Mouse (Mus musculus) retina, postnatal 1 day (tissue): ENCODE data around the gene Tbx4.
A peak's percentile ranks its signal among the peaks of the same experiment; 100 is the strongest.

Experiments
- DNase-seq: peaks from one replicate; pipeline ENCODE4 v3.0.0-alpha.2; 2012

Tbx4 gene

GRCm38 (mm10) chr11:85910133-85910532 is 23.9 kb downstream of the Tbx4 start:
- peak; percentile 28 for DNase-seq

GRCm38 (mm10) chr11:85913506-85913905 is 27.3 kb downstream of the Tbx4 start:
- no peak for DNase-seq

DNA sequence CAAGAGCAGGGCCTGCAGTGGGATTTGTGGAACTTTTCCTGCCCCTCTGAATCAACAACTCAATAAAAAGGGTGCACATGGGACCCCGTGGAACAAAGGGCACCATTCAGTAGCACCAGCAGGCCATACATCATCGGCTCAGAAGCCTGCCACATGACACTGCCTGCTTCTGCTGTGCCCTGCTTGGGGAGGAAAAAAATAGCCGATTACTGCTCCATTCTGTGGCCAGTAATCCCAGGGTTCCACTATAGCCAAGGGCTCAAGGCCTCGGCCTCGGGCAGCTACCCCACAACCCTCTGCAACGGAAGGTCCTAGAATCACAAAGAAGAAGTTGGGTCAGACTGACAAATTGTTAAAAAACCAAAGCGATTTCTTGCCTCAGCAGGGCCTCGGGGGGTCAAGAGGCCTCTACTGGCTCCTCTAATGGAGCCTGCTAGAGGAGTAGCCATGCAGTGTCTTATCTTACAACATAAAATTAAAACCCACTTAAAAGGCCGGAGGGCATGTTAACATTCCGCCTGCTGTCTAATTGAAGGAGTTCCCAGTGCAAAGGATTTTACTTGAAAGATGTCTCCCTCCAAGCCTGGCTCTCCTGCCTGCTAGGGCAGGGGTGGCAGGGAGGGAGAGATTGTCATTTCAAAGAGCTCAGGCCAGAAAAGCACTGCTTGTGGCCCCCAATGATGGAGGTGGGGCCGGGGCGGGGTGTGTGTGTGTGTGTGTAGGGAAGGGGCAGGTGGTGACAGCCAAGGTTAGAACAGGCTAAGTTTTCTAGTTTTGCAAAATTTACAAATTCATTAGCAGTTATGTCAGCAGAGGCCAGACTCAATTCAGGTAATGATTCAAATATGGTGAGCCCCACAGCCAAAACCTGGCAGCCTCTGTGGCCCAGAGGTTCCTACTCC is 31.1 kb downstream of the Tbx4 start:
- peak; percentile 55 for DNase-seq

DNA sequence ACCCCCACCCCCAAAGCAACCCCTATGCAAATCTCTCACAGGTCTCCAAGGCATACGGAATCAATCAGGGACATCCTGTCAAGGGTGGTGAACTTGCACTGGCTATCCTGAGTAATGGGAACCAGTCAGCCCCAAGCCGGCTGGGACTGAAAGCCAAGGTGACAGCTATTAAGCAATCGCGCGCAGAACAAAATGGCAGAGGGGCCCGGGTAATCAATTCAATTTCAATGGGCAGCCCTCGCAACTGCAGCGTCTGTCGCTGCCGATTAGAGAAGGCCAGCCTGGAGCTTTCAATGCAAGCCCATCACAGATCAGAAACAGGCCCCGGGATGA is 31.7 kb downstream of the Tbx4 start:
- peak; percentile 49 for DNase-seq

DNA sequence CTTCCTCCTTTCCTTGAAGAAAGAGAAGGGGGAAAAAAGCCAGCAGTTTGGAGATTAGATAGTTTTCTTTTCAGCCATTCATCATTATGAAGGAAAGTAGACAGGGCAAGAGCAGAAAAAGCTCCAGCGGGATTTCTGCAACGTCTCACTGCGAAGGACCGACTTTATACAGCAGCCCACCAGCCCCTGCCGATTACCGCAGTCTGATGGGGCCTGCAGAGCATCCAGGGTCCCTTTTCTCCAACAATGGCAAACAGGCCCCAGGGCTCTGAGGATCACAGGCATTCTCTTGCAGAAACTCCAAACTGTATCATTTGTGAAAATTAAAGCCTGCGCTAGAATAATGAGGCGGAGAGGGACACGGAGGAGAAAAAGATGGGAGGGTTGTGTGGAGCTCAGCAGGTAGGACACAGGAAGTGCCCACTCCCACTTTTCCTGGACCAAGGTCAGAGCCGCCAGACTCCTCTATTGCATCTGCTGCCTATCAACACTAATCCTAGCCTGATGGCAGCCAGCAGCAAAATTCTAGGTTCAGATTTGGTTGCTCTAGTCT is 32.2 kb downstream of the Tbx4 start:
- no peak for DNase-seq

DNA sequence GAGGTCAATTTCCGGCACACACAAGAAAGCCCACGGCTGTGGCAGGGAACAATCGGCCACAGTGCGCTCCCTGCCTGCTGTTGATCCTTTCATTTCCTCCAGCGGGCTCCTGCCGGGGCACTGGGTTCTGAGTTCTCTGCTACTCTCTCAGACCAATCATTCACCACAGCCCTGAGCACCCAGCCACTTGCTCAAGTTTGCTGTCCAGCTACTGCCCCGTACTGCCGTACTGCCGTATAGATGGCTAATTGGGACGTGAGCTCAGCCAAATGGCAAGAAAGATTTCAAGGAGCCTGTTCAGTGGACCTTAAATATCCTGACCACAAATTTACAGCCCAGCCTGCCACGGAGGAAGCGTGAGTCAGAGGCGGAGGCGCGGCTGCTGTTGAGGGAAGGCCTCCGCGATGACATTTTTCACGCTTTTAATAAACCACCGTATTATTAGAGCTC is 39.1 kb downstream of the Tbx4 start:
- DNase-seq = peak; percentile 66

DNA sequence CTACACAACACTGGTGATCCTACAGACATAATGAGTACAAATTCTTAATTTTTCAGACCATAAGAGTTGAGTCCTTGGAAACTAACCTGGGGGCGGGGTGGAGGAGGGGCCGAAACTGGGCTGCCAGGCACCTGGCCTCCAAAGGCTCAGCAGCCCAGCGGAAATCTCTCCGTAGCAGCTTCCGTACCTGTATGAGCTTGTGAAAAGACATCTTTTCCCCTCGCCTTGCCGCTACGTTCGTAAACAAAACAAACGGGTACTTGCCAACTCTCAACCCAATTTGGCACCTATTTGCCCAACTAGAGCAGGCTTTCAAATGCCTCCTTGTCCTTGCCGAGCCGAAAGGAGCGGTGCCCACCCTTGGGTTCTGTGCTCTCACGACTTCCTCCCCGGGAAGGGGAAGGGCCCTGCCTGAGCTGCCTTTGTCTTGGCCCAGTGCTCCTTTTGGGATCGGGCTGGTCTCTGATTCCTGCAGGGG is 40.1 kb downstream of the Tbx4 start:
- DNase-seq = peak; percentile 28

DNA sequence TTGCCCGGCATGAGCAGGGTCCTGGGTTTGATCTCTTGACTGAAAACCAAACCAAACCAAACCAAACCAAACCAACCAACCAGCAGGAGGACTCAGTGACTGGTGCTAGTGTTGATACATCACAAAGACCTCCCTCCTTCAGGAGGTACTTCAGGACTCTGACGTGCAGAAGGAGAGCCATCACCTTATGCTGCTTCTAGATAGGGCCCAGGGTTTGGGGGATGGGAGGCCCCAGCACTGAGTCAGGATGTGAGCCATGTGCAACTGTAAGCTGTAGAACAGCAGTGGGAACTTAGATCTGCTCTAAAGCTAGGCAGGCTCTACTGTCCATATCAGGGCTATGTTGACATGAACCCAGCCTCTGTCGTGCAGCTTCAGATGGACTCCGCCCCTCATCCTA is 41.9 kb downstream of the Tbx4 start:
- DNase-seq = no peak

- DNase-seq = no peak
These were observed 43.4 kb downstream of the Tbx4 start for GRCm38 (mm10) chr11:85929651-85930050.

GRCm38 (mm10) chr11:85941785-85942570 is 55.8 kb downstream of the Tbx4 start:
- DNase-seq = no peak

DNA sequence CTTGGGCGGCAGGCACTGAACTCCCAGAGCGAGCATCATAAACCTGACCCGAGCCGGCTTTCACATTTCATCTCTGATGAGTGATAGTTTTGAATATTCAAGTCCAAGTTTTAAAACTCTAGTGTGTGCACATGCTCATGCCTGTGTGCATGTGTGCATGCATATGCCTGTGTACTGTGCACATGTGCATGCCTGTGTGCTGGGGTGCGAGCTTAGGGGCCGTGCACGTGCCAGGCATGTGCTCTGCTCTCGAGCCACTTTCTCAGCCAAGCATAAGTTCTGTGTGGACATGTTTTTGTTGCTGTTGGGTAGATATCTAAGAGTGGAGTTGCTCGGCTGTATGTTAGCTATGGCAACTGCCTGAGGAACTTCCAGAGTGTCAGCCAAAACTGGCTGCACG is 62.5 kb downstream of the Tbx4 start:
- DNase-seq = no peak

GRCm38 (mm10) chr11:85949749-85950148 is 63.5 kb downstream of the Tbx4 start:
- DNase-seq = no peak

GRCm38 (mm10) chr11:85952538-85952937 is 66.3 kb downstream of the Tbx4 start:
- no peak for DNase-seq

- no peak for DNase-seq
These were observed 69.4 kb downstream of the Tbx4 start for GRCm38 (mm10) chr11:85955611-85956010.

- no peak for DNase-seq
These were observed 70.2 kb downstream of the Tbx4 start for GRCm38 (mm10) chr11:85956422-85956821.

DNA sequence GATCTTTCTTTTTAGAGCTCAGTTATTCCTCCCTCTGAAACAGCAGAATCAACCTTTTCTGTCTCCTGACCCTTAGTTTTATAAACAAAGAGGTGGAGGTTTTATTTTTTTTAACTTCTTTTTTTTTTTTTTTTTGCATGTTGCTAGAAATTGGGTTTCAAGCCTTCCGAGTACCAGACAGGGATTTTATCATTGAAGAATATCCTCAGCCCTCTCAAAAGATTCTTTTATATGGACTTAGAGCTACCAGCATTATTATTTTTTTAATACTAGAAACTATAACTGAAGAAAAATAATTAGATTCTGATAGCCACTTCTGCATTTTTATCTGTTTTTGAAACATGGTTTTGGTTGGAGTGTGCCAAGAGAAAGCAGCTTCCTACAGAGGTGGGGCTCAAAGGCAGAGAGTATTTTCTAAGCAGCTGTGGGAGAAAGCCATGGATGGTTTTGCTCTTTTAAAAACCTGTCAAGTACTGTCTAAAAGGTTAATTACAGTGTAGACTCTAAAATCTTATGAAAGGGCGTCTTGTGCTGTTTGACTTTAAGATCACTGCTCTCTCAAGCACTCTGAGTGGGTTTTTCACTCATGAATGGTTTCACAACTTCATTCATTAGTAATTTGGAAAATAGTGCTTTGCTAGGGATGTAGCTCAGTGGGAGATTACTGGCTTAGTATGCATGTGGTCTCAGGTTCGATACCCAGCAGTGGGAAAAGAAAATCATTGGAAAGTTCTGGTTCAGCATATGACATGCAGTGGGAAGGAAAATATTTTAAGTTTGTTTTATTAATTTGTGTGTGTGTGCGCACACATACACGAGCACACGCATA is 70.9 kb downstream of the Tbx4 start:
- no peak for DNase-seq

- DNase-seq = no peak
These were observed 73.6 kb downstream of the Tbx4 start for GRCm38 (mm10) chr11:85959837-85960236.

- no peak for DNase-seq
These were observed 74.1 kb downstream of the Tbx4 start for GRCm38 (mm10) chr11:85960273-85960672.

DNA sequence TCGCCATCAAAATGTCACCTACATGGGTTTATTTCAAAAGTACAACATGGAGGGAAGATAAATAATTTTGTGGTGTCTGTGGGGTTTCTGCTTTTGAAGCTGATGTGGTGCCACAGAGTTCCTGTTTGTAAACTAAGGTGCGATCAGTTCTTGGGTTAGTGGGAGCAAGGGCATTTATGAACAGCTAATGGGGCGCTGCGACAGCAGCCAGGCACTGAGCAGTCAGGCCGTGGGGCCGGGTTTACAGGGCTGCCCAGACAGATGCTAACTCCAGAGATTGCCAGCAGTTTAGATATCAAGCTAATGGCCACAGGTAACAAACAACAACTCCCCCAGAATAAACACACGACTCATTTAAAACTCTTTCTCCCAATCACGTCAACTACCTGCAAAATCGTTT is 75.3 kb downstream of the Tbx4 start:
- DNase-seq = no peak
